Mouse (Mus musculus) urinary bladder, postnatal 36 days (tissue): ENCODE results near the gene Mroh2a.
"Not testable (repeated sequence)": the region's sequence is repeated elsewhere in the genome, so short reads cannot be mapped to it uniquely, and the experiment has no call there.

Source experiments
- DNase-seq, 2 experiments: peaks; one replicate each; pipeline ENCODE4 v3.0.0; 2022; ENCODE audit warnings: low spot score in 2 of 2, mixed read lengths in 1 of 2

Mroh2a gene

GRCm38 (mm10) chr1:88218591-88218990 is 8.2 kb upstream of the Mroh2a start:
- DNase-seq, result no peak

GRCm38 (mm10) chr1:88219054-88219453 is 7.7 kb upstream of the Mroh2a start:
- DNase-seq, result no peak

GRCm38 (mm10) chr1:88220336-88220735 is 6.5 kb upstream of the Mroh2a start:
- DNase-seq, result no peak

- no peak for DNase-seq
Observed at GRCm38 (mm10) chr1:88222216-88222615, 4.6 kb upstream of the Mroh2a start.

GRCm38 (mm10) chr1:88223011-88223515 is 3.7 kb upstream of the Mroh2a start:
- DNase-seq, result not testable (repeated sequence)

GRCm38 (mm10) chr1:88223591-88223990 is 3.2 kb upstream of the Mroh2a start:
- no peak for DNase-seq

- DNase-seq, result peak in 1 of 2 experiments; percentile 86
Observed at GRCm38 (mm10) chr1:88224029-88224776, 2.6 kb upstream of the Mroh2a start.

GRCm38 (mm10) chr1:88225301-88225700 is 1.5 kb upstream of the Mroh2a start:
- not testable (repeated sequence) for DNase-seq

GRCm38 (mm10) chr1:88225741-88226140 is 1.0 kb upstream of the Mroh2a start:
- DNase-seq, result no peak

GRCm38 (mm10) chr1:88227482-88227881 is 696 bp downstream of the Mroh2a start:
- no peak for DNase-seq

GRCm38 (mm10) chr1:88228121-88228520 is 1.3 kb downstream of the Mroh2a start:
- DNase-seq, result no peak

GRCm38 (mm10) chr1:88229566-88229965 is 2.8 kb downstream of the Mroh2a start:
- no peak for DNase-seq

- no peak for DNase-seq
Observed at GRCm38 (mm10) chr1:88229986-88230385, 3.2 kb downstream of the Mroh2a start.

- DNase-seq, result no peak
Observed at GRCm38 (mm10) chr1:88230421-88230820, 3.6 kb downstream of the Mroh2a start.

- no peak for DNase-seq
Observed at GRCm38 (mm10) chr1:88230981-88231802, 4.4 kb downstream of the Mroh2a start.

- DNase-seq, result no peak
Observed at GRCm38 (mm10) chr1:88231803-88232499, 5.2 kb downstream of the Mroh2a start.

- DNase-seq, result no peak
Observed at GRCm38 (mm10) chr1:88232664-88233380, 6.0 kb downstream of the Mroh2a start.

- DNase-seq, result peak in 1 of 2 experiments; percentile 8
Observed at GRCm38 (mm10) chr1:88233421-88234247, 6.8 kb downstream of the Mroh2a start.

GRCm38 (mm10) chr1:88234248-88234610 is 7.4 kb downstream of the Mroh2a start:
- no peak for DNase-seq

- no peak for DNase-seq
Observed at GRCm38 (mm10) chr1:88234646-88235045, 7.9 kb downstream of the Mroh2a start.
